Mouse (Mus musculus): ENCODE measurements at regions not wholly inside any gene's neighbourhood (a gene's known extent, or its start where the extent isn't known, plus 50 kb on each side); places are given as distances from the start of the nearest gene placed in this dataset.

DNA sequence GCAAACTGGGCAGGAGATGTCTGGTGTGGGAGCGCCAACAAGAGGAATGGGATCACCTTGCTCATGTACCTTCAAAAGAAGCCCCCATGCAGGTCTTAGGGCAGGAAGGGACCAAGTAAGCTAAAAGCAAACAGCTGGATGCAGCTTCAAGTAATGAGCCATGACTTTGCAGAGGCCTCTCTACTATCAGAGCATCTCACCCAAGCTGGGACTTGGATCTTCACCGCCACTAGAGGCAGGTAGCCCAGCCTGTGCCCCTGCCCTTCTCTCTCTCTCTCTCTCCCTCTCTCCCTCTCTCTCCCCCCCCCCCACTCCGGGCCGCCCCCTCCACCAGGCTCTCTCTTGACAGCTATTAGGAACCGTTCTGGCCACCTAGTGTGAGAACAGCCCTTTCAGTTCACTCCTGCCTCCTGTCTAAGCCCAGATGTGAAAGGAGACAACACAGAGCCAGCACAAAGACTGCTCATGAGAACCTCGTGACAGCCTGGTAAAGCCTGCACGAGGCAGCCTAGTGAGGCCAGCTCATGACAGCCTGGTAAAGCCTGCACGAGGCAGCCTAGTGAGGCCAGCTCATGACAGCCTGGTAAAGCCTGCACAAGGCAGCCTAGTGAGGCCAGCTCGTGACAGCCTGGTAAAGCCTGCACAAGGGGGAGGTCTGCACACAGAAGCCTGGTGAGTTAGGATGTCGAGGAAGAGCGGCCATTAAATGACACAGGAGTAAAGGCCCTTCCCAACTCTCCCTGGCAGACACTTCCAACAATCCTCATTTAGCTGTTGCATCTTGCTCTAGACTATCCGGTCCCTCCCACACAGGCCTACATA, 85.8 kb downstream of the Irs2 start:
- TF ChIP-seq POLR2A (IDR thresholded peaks at IDR 0.05; ENCODE audit: borderline replicate concordance, low read depth, low read length) (no peak), CTCF (IDR thresholded peaks at IDR 0.05; ENCODE audit: low read depth, low read length) (no peak)
- peaks cover 7% of the 10 kb centered on the region for H3K4me1 ChIP-seq (ENCODE audit: control insufficient read depth, insufficient read depth, low read length)
- H3K4me3 ChIP-seq (ENCODE audit: insufficient read depth, low read length): no peak overlapping the region
- no peak overlapping the region for H3K27ac ChIP-seq (ENCODE audit: insufficient read depth, low read depth, low read length)

DNA sequence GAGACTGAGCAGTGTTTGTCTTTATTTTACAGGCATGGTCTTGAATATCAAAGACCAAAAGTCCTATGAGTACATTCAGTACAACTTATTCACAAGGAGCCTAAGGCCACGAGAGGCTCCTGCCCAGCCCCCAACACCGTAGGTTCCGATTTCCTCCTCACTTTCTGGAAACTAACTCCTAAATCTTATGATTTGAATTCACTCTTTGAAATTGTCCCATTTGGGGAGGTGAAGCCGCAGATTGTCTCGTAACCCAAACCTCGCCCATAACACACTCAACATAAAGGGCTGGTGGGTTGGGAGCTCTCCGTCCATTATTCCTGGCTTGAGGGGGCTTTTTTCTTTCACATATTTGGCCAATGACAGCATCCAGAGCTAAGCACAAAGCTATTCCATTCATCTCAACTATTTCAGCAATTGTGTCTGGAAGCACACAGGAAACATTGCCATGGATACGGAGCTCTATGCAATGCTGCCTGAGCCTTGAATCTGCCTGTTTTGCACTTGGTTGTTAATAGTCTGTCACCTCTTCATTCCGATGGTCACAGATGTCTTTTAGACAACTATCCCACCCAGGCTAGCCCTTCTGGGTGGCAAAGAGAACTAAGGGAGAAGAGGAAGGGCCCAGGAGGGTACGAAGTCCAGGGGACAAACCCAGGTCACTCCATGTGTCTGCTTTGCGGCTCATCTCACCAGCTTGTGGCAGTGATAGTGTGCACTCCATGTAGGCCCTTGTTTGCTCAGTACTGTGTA, 86.6 kb downstream of the Irs2 start:
- Histone ChIP-seq H3K4me3 (ENCODE audit: insufficient read depth, low read length) (no peak overlapping the region), H3K27ac (ENCODE audit: insufficient read depth, low read depth, low read length) (no peak overlapping the region), H3K4me1 (ENCODE audit: control insufficient read depth, insufficient read depth, low read length) (peaks cover 7% of the 10 kb centered on the region)
- TF ChIP-seq POLR2A (IDR thresholded peaks at IDR 0.05; ENCODE audit: borderline replicate concordance, low read depth, low read length) (no peak), CTCF (IDR thresholded peaks at IDR 0.05; ENCODE audit: low read depth, low read length) (no peak)

DNA sequence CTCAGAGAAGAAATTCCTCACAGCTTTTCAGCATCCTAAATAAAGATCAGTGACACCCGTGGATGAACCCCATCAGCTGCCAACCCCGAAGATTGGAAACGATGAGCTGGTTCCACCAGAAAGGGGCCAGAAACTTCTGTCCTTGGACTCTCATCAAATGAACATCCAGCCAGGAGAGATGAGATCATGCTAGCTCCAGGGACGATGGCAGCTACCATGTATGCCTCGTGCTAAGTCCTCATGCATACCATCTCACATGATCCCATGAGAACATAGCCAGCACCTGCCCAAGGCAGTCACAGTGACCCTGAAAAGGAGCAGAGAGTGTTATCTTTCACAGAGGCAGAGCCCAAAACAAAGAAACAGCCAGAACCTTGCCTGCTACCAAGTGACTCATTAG, 88.6 kb downstream of the Irs2 start:
- no peak for TF ChIP-seq CTCF (IDR thresholded peaks at IDR 0.05; ENCODE audit: low read depth, low read length)
- no peak for TF ChIP-seq POLR2A (IDR thresholded peaks at IDR 0.05; ENCODE audit: borderline replicate concordance, low read depth, low read length)
- Histone ChIP-seq H3K4me1 (ENCODE audit: control insufficient read depth, insufficient read depth, low read length) (peaks cover 3% of the 10 kb centered on the region), H3K4me3 (ENCODE audit: insufficient read depth, low read length) (no peak overlapping the region), H3K27ac (ENCODE audit: insufficient read depth, low read depth, low read length) (no peak overlapping the region)

DNA sequence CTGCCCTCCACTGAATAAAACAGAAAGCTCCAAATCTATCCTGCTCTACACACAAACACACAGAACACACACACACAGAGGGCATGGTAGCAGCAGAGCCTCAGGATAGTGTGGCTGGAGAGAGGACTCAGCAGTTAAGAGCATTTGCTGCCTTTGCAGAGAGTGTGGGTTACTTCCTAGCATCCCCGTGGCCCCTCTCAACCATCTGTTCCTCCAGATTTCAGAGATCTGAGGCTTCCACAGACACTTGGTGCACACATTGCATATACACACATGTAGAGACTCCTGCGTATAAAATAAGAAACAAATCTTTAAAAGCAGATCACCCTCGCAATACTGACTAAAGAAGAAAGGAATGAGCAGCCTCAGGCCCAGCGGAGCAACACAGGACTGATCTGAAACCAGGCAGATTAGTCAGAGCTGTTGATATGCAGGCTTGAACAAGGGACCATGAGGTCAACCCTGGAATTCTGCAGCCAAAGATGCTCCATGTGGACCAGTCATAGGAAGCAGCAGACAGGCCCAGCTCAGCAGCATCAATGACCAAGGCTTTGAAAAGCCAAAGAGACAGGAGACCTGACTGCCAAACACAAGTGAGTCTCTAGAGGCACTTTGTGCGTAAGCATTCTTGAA, 89.7 kb downstream of the Irs2 start:
- H3K4me1 ChIP-seq (ENCODE audit: control insufficient read depth, insufficient read depth, low read length): no peaks in the 10 kb centered on the region
- H3K27ac ChIP-seq (ENCODE audit: insufficient read depth, low read depth, low read length): no peak overlapping the region
- H3K4me3 ChIP-seq (ENCODE audit: insufficient read depth, low read length): no peak overlapping the region
- TF ChIP-seq CTCF (IDR thresholded peaks at IDR 0.05; ENCODE audit: low read depth, low read length): no peak

DNA sequence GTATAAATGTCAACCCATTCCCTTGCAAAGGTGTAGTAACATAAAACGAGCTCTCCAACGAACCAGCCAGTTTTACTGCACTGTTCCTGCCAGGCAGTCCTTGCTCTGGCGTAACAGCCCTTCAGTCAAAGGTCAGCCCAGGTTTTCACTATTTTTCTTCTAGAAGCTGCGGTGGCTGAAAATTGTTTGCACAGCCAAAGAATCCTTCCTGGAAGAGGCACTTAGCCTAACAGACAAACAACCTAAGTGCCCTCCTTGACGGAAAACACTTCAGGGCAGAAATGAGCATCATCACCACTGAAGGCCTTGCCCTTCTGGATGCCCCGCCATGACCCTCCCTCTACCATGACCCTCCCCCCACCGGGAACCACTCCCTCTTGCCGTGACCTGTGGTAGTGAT, 93.6 kb downstream of the Irs2 start:
- H3K27ac ChIP-seq (ENCODE audit: insufficient read depth, low read depth, low read length): no peak overlapping the region
- H3K4me1 ChIP-seq (ENCODE audit: control insufficient read depth, insufficient read depth, low read length): peaks cover 15% of the 10 kb centered on the region
- H3K4me3 ChIP-seq (ENCODE audit: insufficient read depth, low read length): no peak overlapping the region
- TF ChIP-seq CTCF (IDR thresholded peaks at IDR 0.05; ENCODE audit: low read depth, low read length) (no peak), POLR2A (IDR thresholded peaks at IDR 0.05; ENCODE audit: borderline replicate concordance, low read depth, low read length) (no peak)

DNA sequence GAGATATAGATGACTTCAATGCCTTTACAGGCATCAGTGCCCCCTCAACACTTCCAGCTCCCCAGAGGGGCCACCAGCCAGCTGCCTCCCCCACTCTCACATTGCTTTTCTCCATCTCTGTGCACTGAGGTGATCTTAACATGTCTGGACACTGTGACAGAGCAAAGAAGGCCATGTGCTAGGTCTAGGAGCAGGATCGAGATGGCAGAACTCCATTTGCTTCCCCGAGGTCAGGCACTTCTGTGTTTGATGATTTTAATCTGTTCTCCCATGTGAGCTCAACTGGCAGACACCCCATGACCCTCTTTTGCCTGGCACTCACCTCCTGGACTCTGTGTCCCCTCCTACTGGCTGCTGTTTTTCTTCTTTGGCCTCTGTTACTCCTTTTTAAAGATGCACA, 95.8 kb downstream of the Irs2 start:
- TF ChIP-seq CTCF (IDR thresholded peaks at IDR 0.05; ENCODE audit: low read depth, low read length): no peak
- no peak for TF ChIP-seq POLR2A (IDR thresholded peaks at IDR 0.05; ENCODE audit: borderline replicate concordance, low read depth, low read length)
- Histone ChIP-seq H3K4me1 (ENCODE audit: control insufficient read depth, insufficient read depth, low read length) (peaks cover 15% of the 10 kb centered on the region), H3K4me3 (ENCODE audit: insufficient read depth, low read length) (no peak overlapping the region), H3K27ac (ENCODE audit: insufficient read depth, low read depth, low read length) (no peak overlapping the region)

DNA sequence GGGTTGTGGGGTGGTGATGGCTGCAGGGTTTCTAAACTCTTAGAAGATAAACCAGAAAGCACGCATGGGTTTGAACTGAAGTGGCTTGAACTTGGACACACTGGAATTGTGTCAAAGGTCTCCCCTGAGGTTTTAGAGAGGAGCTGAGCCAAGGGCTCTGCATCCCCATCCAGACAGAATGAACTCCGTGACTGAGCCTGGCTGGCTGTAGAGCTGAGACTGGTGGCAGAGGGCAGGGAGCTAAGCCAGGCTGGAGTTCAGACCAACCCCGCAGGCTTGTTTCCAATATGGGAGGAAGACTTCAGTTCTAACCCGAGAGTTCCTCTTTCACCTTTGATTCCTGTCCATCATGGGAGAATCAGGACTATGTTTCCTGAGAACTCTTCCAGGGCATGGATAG, 96.9 kb downstream of the Irs2 start:
- H3K27ac ChIP-seq (ENCODE audit: insufficient read depth, low read depth, low read length): no peak overlapping the region
- H3K4me3 ChIP-seq (ENCODE audit: insufficient read depth, low read length): no peak overlapping the region
- no peak for TF ChIP-seq POLR2A (IDR thresholded peaks at IDR 0.05; ENCODE audit: borderline replicate concordance, low read depth, low read length)
- TF ChIP-seq CTCF (IDR thresholded peaks at IDR 0.05; ENCODE audit: low read depth, low read length): no peak
- H3K4me1 ChIP-seq (ENCODE audit: control insufficient read depth, insufficient read depth, low read length): peaks cover 15% of the 10 kb centered on the region

DNA sequence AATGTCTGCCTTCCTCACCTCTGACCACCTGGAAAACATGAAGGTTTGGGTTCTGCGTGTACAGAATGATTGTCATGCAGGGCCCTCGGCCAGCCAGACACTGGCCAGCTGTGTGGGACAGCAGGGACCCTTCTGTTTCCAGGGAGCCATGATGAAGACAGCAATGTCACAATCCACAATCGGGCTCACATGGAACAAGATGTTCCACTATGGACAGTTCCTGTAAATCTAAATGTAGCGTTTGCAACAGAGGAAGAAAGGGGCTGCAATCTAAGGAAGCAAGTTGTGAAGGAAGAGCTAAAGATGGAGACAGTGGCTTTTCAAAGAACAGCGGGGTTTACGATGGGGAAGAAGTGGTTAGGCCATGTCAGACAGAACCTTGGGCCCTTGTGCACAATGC, 97.3 kb downstream of the Irs2 start:
- Histone ChIP-seq H3K27ac (ENCODE audit: insufficient read depth, low read depth, low read length) (no peak overlapping the region), H3K4me3 (ENCODE audit: insufficient read depth, low read length) (no peak overlapping the region), H3K4me1 (ENCODE audit: control insufficient read depth, insufficient read depth, low read length) (peaks cover 15% of the 10 kb centered on the region)
- TF ChIP-seq CTCF (IDR thresholded peaks at IDR 0.05; ENCODE audit: low read depth, low read length): no peak
- TF ChIP-seq POLR2A (IDR thresholded peaks at IDR 0.05; ENCODE audit: borderline replicate concordance, low read depth, low read length): no peak

DNA sequence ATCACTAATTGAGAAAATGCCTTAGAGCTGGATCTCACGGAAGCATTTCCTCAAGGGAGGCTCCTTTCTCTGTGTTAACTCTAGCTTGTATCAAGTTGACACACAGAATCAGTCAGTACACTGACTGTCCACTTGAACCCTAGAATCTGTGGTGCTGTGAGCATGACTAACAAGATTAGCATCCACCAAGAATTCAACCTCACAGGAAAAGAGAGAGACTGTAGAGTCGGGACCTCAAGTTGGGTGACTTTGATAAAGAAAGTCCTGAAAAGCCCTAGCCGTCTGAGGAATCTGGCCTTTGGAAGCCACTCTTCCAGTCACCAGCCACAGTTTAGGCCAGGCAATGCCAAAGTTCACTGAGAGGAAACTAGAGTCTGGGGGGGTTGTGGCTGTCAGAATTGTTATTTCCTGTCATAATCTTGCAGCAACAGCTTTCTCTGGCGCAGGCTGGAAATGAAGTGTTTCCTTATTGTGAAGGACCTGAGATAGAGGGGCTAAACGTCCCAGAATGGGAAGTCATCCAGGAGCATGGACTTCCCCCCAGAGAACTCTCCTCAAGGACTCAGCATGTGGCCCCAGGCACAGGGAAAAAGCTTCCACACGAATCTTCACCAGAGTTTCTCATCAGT, 97.9 kb downstream of the Irs2 start:
- TF ChIP-seq CTCF (IDR thresholded peaks at IDR 0.05; ENCODE audit: low read depth, low read length) (no peak), POLR2A (IDR thresholded peaks at IDR 0.05; ENCODE audit: borderline replicate concordance, low read depth, low read length) (no peak)
- no peak overlapping the region for H3K4me3 ChIP-seq (ENCODE audit: insufficient read depth, low read length)
- H3K27ac ChIP-seq (ENCODE audit: insufficient read depth, low read depth, low read length): no peak overlapping the region
- peaks cover 15% of the 10 kb centered on the region for H3K4me1 ChIP-seq (ENCODE audit: control insufficient read depth, insufficient read depth, low read length)

Measured in bone marrow macrophage, adult 2 months (primary cell).